Mouse (Mus musculus) CH12.LX (cell line): ENCODE results near the gene Edn2. TPM values are rescaled to one million over a fixed set of nuclear protein-coding genes. Genes with fewer than 3 reads are reported as not detected.

Experiments
- DNase-seq: peaks from one replicate; pipeline ENCODE4 v3.0.0-alpha.2; 2013; ENCODE audit errors: extremely low read depth
- H3K27ac ChIP-seq: 2 replicates; pipeline ENCODE4 v1.5.1; 2012; ENCODE audit warnings: low read depth, mild to moderate bottlenecking, control low read depth, moderate library complexity; ENCODE audit not compliant: insufficient read depth
- H3K27me3 ChIP-seq: replicated peaks from 2 replicates; pipeline ENCODE3; 2012; ENCODE audit warnings: inconsistent platforms
- H3K36me3 ChIP-seq, 2 experiments: replicated peaks in 1 of 2; 2 replicates each; pipeline versions ENCODE3 to v1.6.1; 2012; ENCODE audit warnings: inconsistent platforms in 1 of 2, low read length in 1 of 2, mild to moderate bottlenecking in 1 of 2, mixed read lengths in 1 of 2, moderate library complexity in 1 of 2; ENCODE audit not compliant: control insufficient read depth in 1 of 2, insufficient read depth in 1 of 2
- H3K4me1 ChIP-seq, 2 experiments: 2 replicates each; pipeline ENCODE4 v1.6.1; 2012; ENCODE audit warnings: inconsistent platforms in 1 of 2, moderate library complexity in 1 of 2; ENCODE audit not compliant: insufficient read depth in 2 of 2, control insufficient read depth in 1 of 2
- H3K4me2 ChIP-seq: 2 replicates; pipeline ENCODE4 v1.6.1; 2012; ENCODE audit warnings: low read depth, mild to moderate bottlenecking, control low read depth; ENCODE audit not compliant: poor library complexity, insufficient read depth, severe bottlenecking
- H3K4me3 ChIP-seq, 3 experiments: fragments of 150-350 bp in 1 of 3; sonication (generic) in 1 of 3; replicated peaks in 1 of 3; 2 replicates each; pipeline versions ENCODE3 to v1.5.1; 2011 to 2012; ENCODE audit warnings: low read depth in 2 of 3, low read length in 2 of 3, mild to moderate bottlenecking in 2 of 3, moderate library complexity in 2 of 3, control low read depth in 1 of 3, improper control_type of control experiment in 1 of 3, inconsistent platforms in 1 of 3, mixed read lengths in 1 of 3; ENCODE audit not compliant: poor library complexity in 1 of 3
- H3K79me2 ChIP-seq: replicated peaks from 2 replicates; pipeline ENCODE4 v1.6.1; 2012; ENCODE audit warnings: mild to moderate bottlenecking, moderate library complexity; ENCODE audit not compliant: control insufficient read depth, poor library complexity, insufficient read depth, severe bottlenecking; ENCODE audit errors: extremely low read depth
- H3K9ac ChIP-seq: 2 replicates; pipeline ENCODE4 v1.6.1; 2012; ENCODE audit warnings: low read depth, mild to moderate bottlenecking, control low read depth, moderate library complexity; ENCODE audit not compliant: insufficient read depth
- H3K9me3 ChIP-seq: replicated peaks from 2 replicates; pipeline ENCODE3; 2012; ENCODE audit warnings: low read length, inconsistent platforms, mixed read lengths
- CHD2 ChIP-seq: IDR thresholded peaks from 2 replicates; pipeline ENCODE4 v1.6.1; 2011; ENCODE audit warnings: low read length, improper control_type of control experiment
- CTCF ChIP-seq, 2 experiments: IDR thresholded peaks in 1 of 2; conservative IDR thresholded peaks in 1 of 2; 2 replicates each; pipeline ENCODE4 v1.5.1; 2011 to 2012; ENCODE audit warnings: low read depth in 2 of 2, low read length in 2 of 2, improper control_type of control experiment in 1 of 2, inconsistent platforms in 1 of 2, mild to moderate bottlenecking in 1 of 2, moderate library complexity in 1 of 2
- EP300 ChIP-seq: IDR thresholded peaks from 2 replicates; pipeline ENCODE4 v1.6.1; 2011; ENCODE audit warnings: low read length, improper control_type of control experiment
- MAFK ChIP-seq: IDR thresholded peaks from 2 replicates; pipeline ENCODE4 v1.6.1; 2011; ENCODE audit warnings: low read length, improper control_type of control experiment; ENCODE audit not compliant: insufficient replicate concordance
- MAX ChIP-seq: IDR thresholded peaks from 2 replicates; pipeline ENCODE4 v1.6.1; 2011; ENCODE audit warnings: low read length, improper control_type of control experiment
- MYC ChIP-seq: IDR thresholded peaks from 2 replicates; pipeline ENCODE4 v1.6.1; 2011; ENCODE audit warnings: low read depth, mild to moderate bottlenecking, improper control_type of control experiment, low read length
- RAD21 ChIP-seq: IDR thresholded peaks from 2 replicates; pipeline ENCODE4 v1.6.1; 2011; ENCODE audit warnings: low read depth, mild to moderate bottlenecking, low read length, improper control_type of control experiment, moderate library complexity
- USF1 ChIP-seq: IDR thresholded peaks from 2 replicates; pipeline ENCODE4 v1.6.1; 2014; ENCODE audit warnings: low read depth, mild to moderate bottlenecking, inconsistent platforms, low read length, improper control_type of control experiment
- ZNF384 ChIP-seq: IDR thresholded peaks from 2 replicates; pipeline ENCODE4 v1.6.1; 2012; ENCODE audit warnings: low read depth, low read length, improper control_type of control experiment, inconsistent platforms
- dilution Hi-C: fragments of 300-500 bp; cut with MboI; formaldehyde crosslinking; loops from 2 replicates; pipeline ENCODE4 v1.14.3; 2020; ENCODE audit warnings: low sequenced_read_pairs; ENCODE audit not compliant: extremely low pct_unique_long_range_greater_than_20kb, extremely low pct_ligation_motif_present
- in situ Hi-C: fragments of 300-500 bp; cut with MboI; formaldehyde crosslinking; loops from 3 replicates; pipeline ENCODE4 v1.14.3; 2019; ENCODE audit warnings: low sequenced_read_pairs, low pct_ligation_motif_present, low pct_unique_long_range_greater_than_20kb, mixed read lengths
- polyA plus RNA-seq: library from polyadenylated mRNA; unstranded; fragments of >175 nt; gene quantifications from 2 replicates; pipeline ENCODE4 v1.2.1, GENCODE M21; 2012; ENCODE audit warnings: low read depth; ENCODE audit not compliant: insufficient read length
- total RNA-seq, 2 experiments: library from RNA; depleted of rRNA; stranded (reverse); fragments of 300-350 nt in 1 of 2; fragments of >200 nt in 1 of 2; gene quantifications; 2 replicates each; pipeline ENCODE4 v1.2.3; 2012 to 2014

Gene Edn2
- total and polyA plus RNA-seq, 3 experiments: not detected

GRCm38 (mm10) chr4:120152648-120153047 lies 8.4 kb upstream of the Edn2 start:
- no peak overlapping the region for H3K27ac ChIP-seq
- H3K4me2 ChIP-seq: no peak overlapping the region
- H3K36me3 ChIP-seq: no peaks in the 10 kb centered on the region
- TF ChIP-seq USF1 (no peak), CTCF (conservative IDR thresholded peaks at IDR 0.05 in 1 of 2, IDR thresholded peaks at IDR 0.05 in 1 of 2; ENCODE audit: low read depth in 2 of 2, low read length in 2 of 2) (peak; percentile 61 to 83), EP300 (no peak), RAD21 (peak; percentile 16)
- TF ChIP-seq, all 38 proteins: peak for 2
- H3K9ac ChIP-seq: no peak overlapping the region
- no peak overlapping the region for H3K4me3 ChIP-seq
- peaks cover 0 to 4% of the 10 kb centered on the region in 2 experiments; a peak in 1 of 4 replicates for H3K4me1 ChIP-seq
- dilution Hi-C loops (no loop called here), in situ Hi-C loops (no loop called here)
- H3K27me3 ChIP-seq: peaks cover 39% of the 10 kb centered on the region
- peak; percentile 41 for DNase-seq
- no peaks in the 10 kb centered on the region for H3K79me2 ChIP-seq
- no peaks in the 10 kb centered on the region for H3K9me3 ChIP-seq

DNA sequence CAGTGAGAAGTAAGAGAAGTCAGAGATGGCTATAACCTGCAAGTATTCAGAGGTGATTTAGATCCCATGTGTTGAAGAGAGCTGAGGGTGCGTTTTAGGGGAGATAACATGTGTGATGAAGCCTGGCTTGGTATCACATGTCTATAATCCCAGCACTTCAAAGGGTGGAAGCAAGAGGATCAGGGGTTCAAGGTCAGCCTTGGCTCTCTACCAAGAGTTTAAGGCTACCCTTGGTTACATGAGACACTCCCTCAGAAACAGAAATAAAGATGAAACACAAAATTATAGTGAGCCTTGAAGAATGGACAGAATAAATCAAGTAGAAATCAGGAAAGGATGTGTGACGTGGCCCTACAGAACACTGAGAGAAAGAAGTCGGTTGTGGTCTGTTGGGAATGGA lies 7.3 kb upstream of the Edn2 start:
- in situ Hi-C loops: no loop called here
- dilution Hi-C loops: no loop called here
- H3K4me2 ChIP-seq: no peak overlapping the region

GRCm38 (mm10) chr4:120158714-120159310 lies 2.2 kb upstream of the Edn2 start:
- dilution Hi-C loops: no loop called here
- in situ Hi-C loops: no loop called here
- H3K27me3 ChIP-seq: peaks cover 37% of the 10 kb centered on the region

More for the DNA sequence above, 7.3 kb upstream of the Edn2 start:
- peaks cover 43% of the 10 kb centered on the region for H3K27me3 ChIP-seq
- no peaks in the 10 kb centered on the region for H3K36me3 ChIP-seq
- H3K79me2 ChIP-seq: no peaks in the 10 kb centered on the region
- no peak for DNase-seq
- H3K27ac ChIP-seq: no peak overlapping the region
- TF ChIP-seq CTCF (conservative IDR thresholded peaks at IDR 0.05 in 1 of 2, IDR thresholded peaks at IDR 0.05 in 1 of 2; ENCODE audit: low read depth in 2 of 2, low read length in 2 of 2) (no peak), CHD2 (no peak)
- no peak overlapping the region for H3K9ac ChIP-seq
- H3K9me3 ChIP-seq: no peaks in the 10 kb centered on the region
- peaks cover 0 to 4% of the 10 kb centered on the region in 2 experiments; a peak in 1 of 4 replicates for H3K4me1 ChIP-seq
- no peak overlapping the region for H3K4me3 ChIP-seq

More at GRCm38 (mm10) chr4:120158714-120159310, 2.2 kb upstream of the Edn2 start:
- TF ChIP-seq MAX: no peak
- no peak for TF ChIP-seq ZNF384
- no peak for TF ChIP-seq MYC
- TF ChIP-seq MAFK: no peak
- no peaks in the 10 kb centered on the region for H3K9me3 ChIP-seq
- DNase-seq: no peak
- no peak overlapping the region for H3K4me2 ChIP-seq
- no peak overlapping the region for H3K27ac ChIP-seq
- no peak overlapping the region for H3K9ac ChIP-seq
- peaks cover 6 to 22% of the 10 kb centered on the region in 2 experiments for H3K4me1 ChIP-seq
- no peak overlapping the region for H3K4me3 ChIP-seq
- no peaks in the 10 kb centered on the region for H3K36me3 ChIP-seq
- H3K79me2 ChIP-seq: no peaks in the 10 kb centered on the region
